Mouse (Mus musculus) layer of hippocampus, adult 8-10 months (tissue): Measurements from ENCODE around the gene Elobl. TPM values are rescaled to one million over a fixed set of nuclear protein-coding genes. Genes with fewer than 3 reads are reported as not detected.

ENCODE experiments used
- DNase-seq, 2 experiments: peaks; one replicate each; pipeline ENCODE4 v3.0.0; 2022; ENCODE audit warnings: low spot score in 2 of 2
- total RNA-seq, 4 experiments: library from RNA; stranded (reverse); gene quantifications; 2 replicates each; pipeline ENCODE4 v1.2.4; 2022

The Elobl gene
- total RNA-seq, 4 experiments from 2014 or later, result not detected

DNA sequence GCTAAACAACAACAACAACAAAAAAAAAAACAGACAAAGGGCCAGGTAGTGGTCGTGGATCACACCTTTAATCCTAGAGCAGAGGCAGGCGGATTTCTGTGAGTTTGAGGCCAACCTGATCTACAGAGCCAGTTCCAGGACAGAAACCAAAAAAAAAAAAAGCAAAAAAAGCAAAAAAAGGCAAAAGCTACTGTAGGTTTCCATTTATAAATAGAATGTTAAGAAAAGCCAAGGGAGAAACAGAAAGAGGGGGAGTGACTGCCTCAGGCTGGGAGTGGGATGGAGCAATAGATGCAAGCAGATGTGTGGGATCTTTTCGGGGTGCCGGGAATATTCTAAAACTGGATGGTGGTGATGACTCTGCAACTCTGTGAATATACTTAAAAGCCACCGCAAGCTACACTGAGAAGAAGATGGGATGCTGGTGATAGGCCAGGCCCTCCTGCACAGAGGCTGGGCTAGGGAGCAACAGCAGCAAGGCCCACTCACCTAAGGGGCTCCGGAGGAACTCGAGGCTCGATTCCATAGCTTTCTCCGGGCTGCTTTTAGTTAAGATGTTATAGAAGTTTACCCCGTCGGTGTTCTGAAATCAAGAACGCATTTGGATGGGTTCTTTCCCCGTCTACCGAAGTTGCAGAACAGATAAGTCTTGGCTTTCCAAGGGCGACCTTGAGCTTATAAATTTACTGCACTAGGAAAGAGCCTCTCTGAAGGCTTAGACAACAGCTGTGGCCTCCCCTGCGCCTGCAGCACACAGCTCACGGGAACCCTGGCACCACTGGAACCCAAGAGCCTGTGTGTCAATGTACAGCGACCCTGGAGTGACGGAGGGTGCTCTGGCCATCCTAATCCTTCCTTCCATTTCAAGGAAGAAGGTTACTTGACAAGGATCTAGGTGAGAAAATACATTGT is 32.4 kb downstream of the Elobl start:
- DNase-seq, result no peak

DNA sequence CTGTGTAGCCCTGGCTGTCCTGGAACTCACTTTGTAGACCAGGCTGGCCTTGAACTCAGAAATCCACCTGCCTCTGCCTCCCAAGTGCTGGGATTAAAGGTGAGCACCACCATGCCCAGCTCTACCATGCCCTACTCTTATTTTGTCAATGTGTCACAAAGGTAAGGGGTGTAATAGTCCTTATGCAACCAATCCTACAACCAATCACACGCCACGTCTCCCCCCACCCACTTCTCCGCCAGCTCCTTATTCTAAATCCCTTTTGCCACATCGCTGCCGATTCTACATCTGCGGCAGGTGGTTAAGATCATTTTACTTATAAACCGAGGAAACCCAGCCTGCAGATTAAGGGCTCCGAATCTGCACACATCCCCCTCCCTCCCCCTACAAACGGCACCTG is 33.7 kb downstream of the Elobl start:
- DNase-seq, result no peak

DNA sequence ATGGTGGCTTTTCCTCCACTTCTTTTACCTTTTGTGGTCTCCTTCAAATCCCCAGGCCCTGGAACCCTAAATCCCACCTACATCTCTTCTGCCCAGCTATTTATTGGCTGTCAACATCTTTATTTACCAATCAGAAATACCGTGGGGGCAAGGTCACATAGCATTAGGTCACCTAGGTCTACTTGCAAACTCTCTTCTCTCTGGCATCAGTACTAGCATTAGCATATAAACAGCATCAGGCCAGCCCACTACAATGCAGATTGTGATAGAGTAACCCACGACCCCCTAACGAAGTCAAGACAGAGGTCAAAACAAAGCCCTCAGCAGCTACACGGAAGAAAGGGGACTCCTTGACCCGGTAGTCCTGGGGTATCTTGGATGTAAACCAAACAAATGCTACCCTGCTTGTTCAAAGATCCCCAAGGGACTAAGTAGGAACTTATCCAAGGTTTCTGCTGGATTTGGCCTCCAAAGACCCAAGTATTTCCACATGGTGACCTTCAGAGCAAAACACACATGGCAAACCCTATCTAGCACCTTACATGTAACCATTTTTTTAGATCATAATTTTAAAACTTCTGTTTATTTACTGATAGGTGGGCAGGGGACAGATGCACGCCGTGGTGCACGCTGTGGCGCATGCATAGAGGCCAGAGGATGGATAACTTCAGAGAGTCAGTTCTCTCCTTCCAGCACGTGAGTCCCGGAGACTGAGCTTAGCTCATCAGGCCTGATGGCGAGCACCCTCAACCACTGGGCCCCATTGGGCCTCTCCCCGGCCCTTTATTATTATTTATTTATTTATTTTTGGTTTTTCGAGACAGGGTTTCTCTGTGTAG is 34.8 kb downstream of the Elobl start:
- DNase-seq, result no peak

DNA sequence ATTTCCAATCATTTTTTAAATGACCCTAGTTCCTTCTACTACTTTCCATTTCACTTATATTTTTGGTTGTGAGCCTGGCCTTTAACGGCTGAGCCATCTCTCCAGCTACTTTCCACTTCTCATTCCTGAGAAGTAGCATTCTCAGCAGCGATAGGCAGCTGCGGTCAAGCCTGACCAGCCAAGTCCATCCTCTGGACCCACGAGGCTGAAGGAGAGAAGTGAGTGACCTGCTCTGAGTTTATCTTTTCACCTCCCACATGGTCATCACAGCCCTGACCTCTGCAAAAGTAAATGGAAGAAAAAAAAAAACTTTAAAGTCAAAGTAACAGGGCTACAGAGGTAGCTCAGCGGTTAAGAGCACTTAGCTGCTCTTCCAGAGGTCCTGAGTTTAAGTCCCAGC is 40.2 kb downstream of the Elobl start:
- DNase-seq, result no peak

Other genes starting within 250 kb of the Elobl start
- gene Msi2, start 248.4 kb downstream of the Elobl start, total RNA-seq, result 100 to 1,000 TPM; 102 to 121 (median 109) TPM
- 10 to 100 TPM; 40.5 to 44.8 (median 41.6) TPM for gene Akap1, start 102.3 kb downstream of the Elobl start, total RNA-seq
- gene Scpep1, start 11.5 kb downstream of the Elobl start, total RNA-seq, result 10 to 100 TPM; 15.8 to 24.7 (median 19.9) TPM
- 10 to 100 TPM; 17.6 to 22.5 (median 19.0) TPM for gene Coil, start 3.3 kb upstream of the Elobl start, total RNA-seq
- 1 to 10 TPM; 3.3 to 7.3 (median 4.7) TPM for gene Trim25, start 32.4 kb upstream of the Elobl start, total RNA-seq
- 10 to 100 TPM; 45.9 to 51.3 (median 47.0) TPM for gene Dgke, start 99.9 kb upstream of the Elobl start, total RNA-seq
- gene Gm525, start 106.9 kb upstream of the Elobl start, total RNA-seq, result not detected